Mouse (Mus musculus): Measurements from ENCODE around the gene Gm21972.

- TF ChIP-seq CTCF (IDR thresholded peaks at IDR 0.05; ENCODE audit: extremely low read depth, insufficient read depth, low read length) = no peak
- TF ChIP-seq POLR2A (IDR thresholded peaks at IDR 0.05; ENCODE audit: extremely low read depth, insufficient read depth, low read length) = no peak
These were observed 23.2 kb downstream of the Gm21972 start for GRCm38 (mm10) chr1:86156595-86156994.

All from cortical plate, adult 2 months (tissue).